Mouse (Mus musculus) activated CD4-positive, CD25-positive, alpha-beta regulatory T cell, adult 9 weeks (primary cell): ENCODE results near the gene Jak3. TPM values are rescaled to one million over a fixed set of nuclear protein-coding genes. Genes with fewer than 3 reads are reported as not detected.

Experiments used
- polyA plus RNA-seq: library from polyadenylated mRNA; unstranded; fragments of 100-300 nt; shearing (Covaris generic); gene quantifications from one replicate; pipeline ENCODE4 v1.2.1, GENCODE M21; 2017

Jak3 gene
- 171 TPM for polyA plus RNA-seq

GRCm38 (mm10) chr8:71676020-71676741, at the start of gene Jak3:
Gene Jak3 (plus strand): TSS chr8:71676296.

GRCm38 (mm10) chr8:71671549-71671965, 4.5 kb upstream of the Jak3 start, which contains the start of gene Unc13a:
Gene Unc13a (minus strand): TSS chr8:71671757.

GRCm38 (mm10) chr8:71689028-71689427, 12.9 kb downstream of the Jak3 start, which contains the start of gene Insl3:
Gene Insl3 (plus strand): TSS chr8:71689214.

GRCm38 (mm10) chr8:71701414-71702086, 25.5 kb downstream of the Jak3 start, which contains the start of gene B3gnt3:
Gene B3gnt3 (minus strand): TSS chr8:71701789.

GRCm38 (mm10) chr8:71725122-71725924, 49.2 kb downstream of the Jak3 start, which contains the start of gene Fcho1:
Gene Fcho1 (minus strand): TSS chr8:71725716.

Other genes with a start within 250 kb of the Jak3 start
- gene Abhd8, start 212.6 kb upstream of the Jak3 start, polyA plus RNA-seq = 96.5 TPM
- 99.9 TPM for gene Mrpl34, start 211.3 kb upstream of the Jak3 start, polyA plus RNA-seq
- gene Dda1, start 207.1 kb upstream of the Jak3 start, polyA plus RNA-seq = 70.3 TPM
- gene Ano8, start 190.3 kb upstream of the Jak3 start, polyA plus RNA-seq = 0.12 TPM
- gene Gtpbp3, start 188.2 kb upstream of the Jak3 start, polyA plus RNA-seq = 6.3 TPM
- 0.23 TPM for gene Plvap, start 164.5 kb upstream of the Jak3 start, polyA plus RNA-seq
- gene Ccdc194, start 150.6 kb upstream of the Jak3 start, polyA plus RNA-seq = not detected
- gene Bst2, start 138.8 kb upstream of the Jak3 start, polyA plus RNA-seq = 203 TPM
- 102 TPM for gene Mvb12a, start 133.4 kb upstream of the Jak3 start, polyA plus RNA-seq
- gene Tmem221, start 117.4 kb upstream of the Jak3 start, polyA plus RNA-seq = 0.39 TPM
- 0.16 TPM for gene Nxnl1, start 109.7 kb upstream of the Jak3 start, polyA plus RNA-seq
- 11.9 TPM for gene Slc27a1, start 107.4 kb upstream of the Jak3 start, polyA plus RNA-seq
- 26.4 TPM for gene Pgls, start 84.1 kb upstream of the Jak3 start, polyA plus RNA-seq
- 7.1 TPM for gene Fam129c, start 78.6 kb upstream of the Jak3 start, polyA plus RNA-seq
- 3.7 TPM for gene Colgalt1, start 65.3 kb upstream of the Jak3 start, polyA plus RNA-seq
- 0.46 TPM for gene Unc13a, start 4.5 kb upstream of the Jak3 start, polyA plus RNA-seq
- 24.7 TPM for gene Insl3, start 12.9 kb downstream of the Jak3 start, polyA plus RNA-seq
- gene B3gnt3, start 25.5 kb downstream of the Jak3 start, polyA plus RNA-seq = 5.7 TPM
- 291 TPM for gene Fcho1, start 49.4 kb downstream of the Jak3 start, polyA plus RNA-seq
- gene Zfp709, start 205.7 kb downstream of the Jak3 start, polyA plus RNA-seq = 12.1 TPM
- 6.8 TPM for gene Zfp882, start 232.3 kb downstream of the Jak3 start, polyA plus RNA-seq
- gene Zfp617, start 232.3 kb downstream of the Jak3 start, polyA plus RNA-seq = 20.8 TPM